Mouse (Mus musculus) liver, embryonic 14.5 days (tissue): ENCODE results near the gene Tmem220. TPM values are rescaled to one million over a fixed set of nuclear protein-coding genes. Genes with fewer than 3 reads are reported as not detected.

Experiments used
- ATAC-seq: fragments of 200-750 bp; cut with Nextera tagmentation; 2 replicates; pipeline ENCODE4 v1.8.0; 2017; ENCODE audit warnings: moderate number of reproducible peaks, mild to moderate bottlenecking, moderate library complexity; ENCODE audit not compliant: insufficient read depth
- DNase-seq, 3 experiments: peaks; one replicate each; pipeline ENCODE4 v3.0.0-alpha.2; 2012 to 2013; ENCODE audit warnings: low read depth in 3 of 3, low spot score in 3 of 3
- H3K27ac ChIP-seq: fragments of 300-500 bp; sonication (generic); 2 replicates; pipeline ENCODE4 v1.5.1; 2014; ENCODE audit warnings: moderate library complexity, mild to moderate bottlenecking, control low read depth, inconsistent platforms
- H3K27me3 ChIP-seq: fragments of 300-500 bp; sonication (generic); 2 replicates; pipeline ENCODE4 v1.6.1; 2014; ENCODE audit warnings: mild to moderate bottlenecking, low read length, moderate library complexity; ENCODE audit not compliant: control insufficient read depth, insufficient read depth
- H3K36me3 ChIP-seq: fragments of 300-500 bp; sonication (generic); replicated peaks from 2 replicates; pipeline ENCODE4 v1.6.1; 2014; ENCODE audit warnings: low read depth; ENCODE audit not compliant: control insufficient read depth, insufficient read depth
- H3K4me1 ChIP-seq, 2 experiments: fragments of 200-500 bp in 1 of 2; fragments of 300-500 bp in 1 of 2; sonication (generic) in 1 of 2; replicated peaks; 2 replicates each; pipeline ENCODE4 v1.6.1; 2012 to 2014; ENCODE audit warnings: antibody characterized with exemption in 1 of 2, inconsistent platforms in 1 of 2, low read length in 1 of 2; ENCODE audit not compliant: control insufficient read depth in 2 of 2, insufficient read depth in 2 of 2
- H3K4me2 ChIP-seq: fragments of 300-500 bp; sonication (generic); 2 replicates; pipeline ENCODE4 v1.6.1; 2014; ENCODE audit warnings: low read depth, mild to moderate bottlenecking, control low read depth, moderate library complexity
- H3K4me3 ChIP-seq, 2 experiments: fragments of 200-500 bp in 1 of 2; fragments of 300-500 bp in 1 of 2; sonication (generic) in 1 of 2; 2 replicates each; pipeline ENCODE4 v1.5.1; 2012 to 2014; ENCODE audit warnings: low read depth in 2 of 2, low read length in 2 of 2, mild to moderate bottlenecking in 2 of 2, control low read depth in 1 of 2, inconsistent platforms in 1 of 2, moderate library complexity in 1 of 2; ENCODE audit not compliant: insufficient read depth in 1 of 2
- H3K9ac ChIP-seq: fragments of 300-500 bp; sonication (generic); replicated peaks from 2 replicates; pipeline ENCODE4 v1.6.1; 2014; ENCODE audit warnings: mild to moderate bottlenecking, control low read depth, moderate library complexity
- H3K9me3 ChIP-seq: fragments of 300-500 bp; sonication (generic); 2 replicates; pipeline ENCODE4 v1.6.1; 2016; ENCODE audit warnings: low read length, mixed read lengths; ENCODE audit not compliant: control insufficient read depth
- CTCF ChIP-seq: IDR thresholded peaks from 2 replicates; pipeline ENCODE4 v1.5.1; 2016; ENCODE audit warnings: antibody characterized with exemption, low read depth, control low read depth
- EP300 ChIP-seq: IDR thresholded peaks from 2 replicates; pipeline ENCODE4 v1.6.1; 2016; ENCODE audit warnings: antibody characterized with exemption, low read depth
- WGBS: fragments of 180-500 bp; shearing (Covaris S2); extraction: QIAGEN DNeasy Blood & Tissue Kit; methylation state at CpG from one replicate; pipeline ENCODE4 v1.1.7; 2014; ENCODE audit not compliant: insufficient replicate concordance; 5-methylcytosine and 5-hydroxymethylcytosine counted together
- polyA plus RNA-seq, 2 experiments: library from polyadenylated mRNA; depleted of rRNA in 1 of 2; stranded (reverse) in 1 of 2; unstranded in 1 of 2; fragments of >200 nt; fragmentation: Nextera tagmentation in 1 of 2; extraction: Ambion mirVana in 1 of 2; gene quantifications; 2 replicates each; pipeline versions ENCODE4 v1.2.1 to v1.2.3; 2012 to 2014

The Tmem220 gene
- polyA plus RNA-seq, 2 experiments: 0.88 to 1.6 TPM

DNA sequence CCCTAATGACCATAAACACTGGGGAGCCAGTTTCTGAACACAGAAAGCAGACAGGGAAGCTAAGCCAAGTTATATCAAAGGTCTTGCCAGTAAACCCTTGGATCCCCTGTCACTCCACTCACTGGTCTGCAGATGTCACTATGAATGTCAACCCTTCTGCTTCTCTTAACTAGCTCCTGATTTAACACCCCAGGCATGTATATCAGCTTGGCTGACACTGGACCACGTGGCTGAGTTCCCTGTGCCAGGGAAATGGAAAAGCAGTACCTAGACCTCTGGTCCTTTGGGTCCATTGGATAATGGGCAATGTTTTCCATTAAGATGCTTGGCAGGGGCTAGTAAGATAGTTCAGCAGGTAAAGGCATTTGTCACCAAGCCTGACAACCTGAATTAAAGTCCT, 31.3 kb upstream of the Tmem220 start:
- Histone ChIP-seq H3K36me3 (no peaks in the 10 kb centered on the region), H3K27me3 (no peaks in the 10 kb centered on the region), H3K9ac (no peak overlapping the region), H3K27ac (no peak overlapping the region), H3K4me3 (no peak overlapping the region), H3K4me2 (no peak overlapping the region), H3K4me1 (no peaks in the 10 kb centered on the region), H3K9me3 (no peaks in the 10 kb centered on the region)
- ATAC-seq: no peak
- 19% methylated on average over 1 of the region's 1 CpGs for WGBS
- no peak for DNase-seq
- TF ChIP-seq EP300: no peak
- TF ChIP-seq CTCF: no peak

DNA sequence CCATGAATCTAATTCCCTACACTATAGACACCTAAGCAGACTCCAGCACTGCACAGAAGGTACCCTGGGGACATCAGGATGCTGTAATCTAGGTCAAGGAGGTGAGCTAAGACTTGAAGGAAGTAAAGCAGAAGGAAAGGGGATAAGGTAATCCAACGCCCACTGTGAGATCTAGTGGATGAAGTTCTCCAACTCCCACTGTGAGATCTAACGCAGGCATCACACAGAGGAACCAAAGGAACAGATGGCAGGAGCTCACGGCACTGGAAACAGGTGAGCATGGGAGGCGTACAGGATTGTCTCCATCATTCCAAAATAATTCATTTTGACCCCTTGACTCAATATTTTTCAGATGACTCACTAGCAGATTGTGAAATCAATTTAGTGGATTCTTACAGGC, 28.5 kb upstream of the Tmem220 start:
- Histone ChIP-seq H3K4me3 (no peak overlapping the region), H3K9me3 (no peaks in the 10 kb centered on the region), H3K36me3 (no peaks in the 10 kb centered on the region), H3K4me1 (no peaks in the 10 kb centered on the region), H3K27ac (no peak overlapping the region), H3K9ac (no peak overlapping the region), H3K4me2 (no peak overlapping the region), H3K27me3 (no peaks in the 10 kb centered on the region)
- TF ChIP-seq EP300 (no peak), CTCF (no peak)
- ATAC-seq (no peak), DNase-seq (no peak)
- WGBS: 54% methylated on average over 4 of the region's 4 CpGs

GRCm38 (mm10) chr11:66998467-66999403, 26.2 kb upstream of the Tmem220 start:
- Histone ChIP-seq H3K9me3 (no peaks in the 10 kb centered on the region), H3K9ac (no peak overlapping the region), H3K4me3 (no peak overlapping the region), H3K4me1 (no peaks in the 10 kb centered on the region), H3K27ac (no peak overlapping the region), H3K36me3 (no peaks in the 10 kb centered on the region), H3K4me2 (no peak overlapping the region), H3K27me3 (no peaks in the 10 kb centered on the region)
- TF ChIP-seq CTCF (no peak), EP300 (no peak)
- DNase-seq (no peak), ATAC-seq (no peak)
- 59% methylated on average over 14 of the region's 14 CpGs for WGBS

- 62% methylated on average over 4 of the region's 4 CpGs for WGBS
- no peaks in the 10 kb centered on the region for H3K9me3 ChIP-seq
- H3K4me1 ChIP-seq: no peaks in the 10 kb centered on the region
- no peaks in the 10 kb centered on the region for H3K27me3 ChIP-seq
- no peaks in the 10 kb centered on the region for H3K36me3 ChIP-seq
- DNase-seq: no peak
- no peak for TF ChIP-seq CTCF
- no peak for TF ChIP-seq EP300
- no peak overlapping the region for H3K4me2 ChIP-seq
- no peak overlapping the region for H3K9ac ChIP-seq
- H3K27ac ChIP-seq: no peak overlapping the region
- no peak for ATAC-seq
- no peak overlapping the region for H3K4me3 ChIP-seq
Measured at GRCm38 (mm10) chr11:67000671-67001070, 24.3 kb upstream of the Tmem220 start.

GRCm38 (mm10) chr11:67001717-67002116, 23.2 kb upstream of the Tmem220 start:
- no peaks in the 10 kb centered on the region for H3K4me1 ChIP-seq
- TF ChIP-seq EP300: no peak
- TF ChIP-seq CTCF: no peak
- no peak overlapping the region for H3K27ac ChIP-seq
- H3K36me3 ChIP-seq: no peaks in the 10 kb centered on the region
- H3K4me3 ChIP-seq: no peak overlapping the region
- H3K9me3 ChIP-seq: no peaks in the 10 kb centered on the region
- no peak overlapping the region for H3K4me2 ChIP-seq
- DNase-seq (no peak), ATAC-seq (no peak)
- H3K27me3 ChIP-seq: no peaks in the 10 kb centered on the region
- no peak overlapping the region for H3K9ac ChIP-seq
- 43% methylated on average over 1 of the region's 1 CpGs for WGBS
